Mouse (Mus musculus) stomach, embryonic 15.5 days (tissue): ENCODE measurements at regions not wholly inside any gene's neighbourhood (a gene's known extent, or its start where the extent isn't known, plus 50 kb on each side); places are given as distances from the start of the nearest gene placed in this dataset.

ENCODE experiments used
- ATAC-seq: fragments of 200-750 bp; cut with Nextera tagmentation; 2 replicates; pipeline ENCODE4 v1.8.0; 2017; ENCODE audit warnings: low read depth, moderate number of reproducible peaks, moderate TSS enrichment; ENCODE audit not compliant: insufficient read depth, low FRiP score
- H3K27ac ChIP-seq: fragments of 300-500 bp; sonication (generic); 2 replicates; pipeline ENCODE4 v1.5.1; 2015; ENCODE audit warnings: mild to moderate bottlenecking, inconsistent platforms
- H3K27me3 ChIP-seq: fragments of 300-500 bp; sonication (generic); replicated peaks from 2 replicates; pipeline ENCODE4 v1.6.1; 2015; ENCODE audit warnings: inconsistent platforms
- H3K36me3 ChIP-seq: fragments of 300-500 bp; sonication (generic); 2 replicates; pipeline ENCODE4 v1.6.1; 2015; ENCODE audit warnings: inconsistent platforms
- H3K4me1 ChIP-seq: fragments of 300-500 bp; sonication (generic); 2 replicates; pipeline ENCODE4 v1.6.1; 2015; ENCODE audit warnings: inconsistent platforms
- H3K4me2 ChIP-seq: fragments of 300-500 bp; sonication (generic); 2 replicates; pipeline ENCODE4 v1.6.1; 2015; ENCODE audit warnings: mild to moderate bottlenecking, inconsistent platforms
- H3K4me3 ChIP-seq: fragments of 300-500 bp; sonication (generic); replicated peaks from 2 replicates; pipeline ENCODE4 v1.5.1; 2015; ENCODE audit warnings: inconsistent platforms
- H3K9ac ChIP-seq: fragments of 300-500 bp; sonication (generic); 2 replicates; pipeline ENCODE4 v1.6.1; 2015; ENCODE audit warnings: inconsistent platforms
- H3K9me3 ChIP-seq: fragments of 300-500 bp; sonication (generic); 2 replicates; pipeline ENCODE4 v1.6.1; 2016; ENCODE audit warnings: inconsistent platforms
- WGBS: fragments of 180-500 bp; shearing (Covaris S2); methylation state at CpG from one replicate; pipeline ENCODE4 v1.1.7; 2015; 5-methylcytosine and 5-hydroxymethylcytosine counted together

DNA sequence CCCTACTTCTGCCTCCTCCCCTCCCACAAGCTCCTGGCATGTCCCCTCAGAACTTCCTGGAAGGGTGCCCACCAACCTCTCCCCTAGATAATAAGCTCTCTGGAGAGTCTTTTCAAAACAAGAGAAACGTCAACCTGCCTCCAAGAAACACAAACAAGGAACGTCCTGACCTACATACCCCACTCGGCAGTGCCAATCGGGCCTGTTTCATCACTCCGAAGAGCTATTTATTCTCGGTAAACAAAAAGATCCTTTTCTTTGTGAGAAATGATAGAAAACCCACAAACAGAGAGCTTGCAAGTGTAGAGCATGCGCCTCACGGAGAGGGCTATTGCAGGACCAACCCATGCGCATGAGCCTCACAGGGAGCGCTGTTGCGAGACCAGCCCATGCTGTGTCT lies 100.9 kb downstream of the Pdcl3 start:
- Histone ChIP-seq H3K9ac (no peak overlapping the region), H3K36me3 (no peaks in the 10 kb centered on the region), H3K27ac (no peak overlapping the region), H3K9me3 (no peaks in the 10 kb centered on the region), H3K4me1 (no peaks in the 10 kb centered on the region), H3K4me2 (no peak overlapping the region), H3K27me3 (no peaks in the 10 kb centered on the region), H3K4me3 (no peak overlapping the region)
- ATAC-seq = no peak
- 70% methylated on average over 11 of the region's 11 CpGs for WGBS

GRCm38 (mm10) chr1:39089875-39090274 lies 103.7 kb upstream of the Npas2 start:
- Histone ChIP-seq H3K9ac (no peak overlapping the region), H3K9me3 (no peaks in the 10 kb centered on the region), H3K27ac (no peak overlapping the region), H3K4me3 (no peak overlapping the region), H3K4me1 (no peaks in the 10 kb centered on the region), H3K4me2 (no peak overlapping the region), H3K27me3 (no peaks in the 10 kb centered on the region), H3K36me3 (no peaks in the 10 kb centered on the region)
- no peak for ATAC-seq
- 57% methylated on average over 9 of the region's 9 CpGs for WGBS

DNA sequence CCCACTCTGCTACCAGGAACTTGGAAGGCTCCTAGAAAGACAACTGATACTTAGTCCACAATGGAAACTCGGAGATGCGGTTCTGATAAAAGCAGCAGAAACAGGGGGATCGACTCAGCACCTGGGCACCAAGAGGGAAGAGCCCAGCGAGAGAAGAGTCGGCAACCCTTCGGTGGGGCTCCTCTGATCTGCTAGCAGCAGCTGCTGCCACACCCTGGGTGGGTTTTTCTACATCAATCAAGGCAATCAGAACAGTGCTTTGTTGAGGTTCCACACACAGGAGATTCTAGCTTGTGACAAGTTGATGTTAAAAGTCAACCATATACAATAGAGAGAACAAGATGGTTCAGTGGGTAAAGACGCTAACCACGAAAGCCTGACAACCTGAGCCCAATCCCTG lies 102.4 kb upstream of the Npas2 start:
- 74% methylated on average over 8 of the region's 8 CpGs for WGBS
- ATAC-seq = no peak
- H3K4me3 ChIP-seq = no peak overlapping the region
- no peaks in the 10 kb centered on the region for H3K4me1 ChIP-seq
- H3K27ac ChIP-seq = no peak overlapping the region
- H3K9me3 ChIP-seq = no peaks in the 10 kb centered on the region
- H3K4me2 ChIP-seq = no peak overlapping the region
- no peak overlapping the region for H3K9ac ChIP-seq
- H3K36me3 ChIP-seq = no peaks in the 10 kb centered on the region
- H3K27me3 ChIP-seq = no peaks in the 10 kb centered on the region

GRCm38 (mm10) chr1:39091638-39092037 lies 101.9 kb upstream of the Npas2 start:
- H3K4me3 ChIP-seq = no peak overlapping the region
- no peak overlapping the region for H3K27ac ChIP-seq
- ATAC-seq = no peak
- H3K27me3 ChIP-seq = no peaks in the 10 kb centered on the region
- no peaks in the 10 kb centered on the region for H3K4me1 ChIP-seq
- H3K9ac ChIP-seq = no peak overlapping the region
- H3K36me3 ChIP-seq = no peaks in the 10 kb centered on the region
- WGBS = 76% methylated on average over 3 of the region's 3 CpGs
- no peak overlapping the region for H3K4me2 ChIP-seq
- H3K9me3 ChIP-seq = no peaks in the 10 kb centered on the region

- H3K9ac ChIP-seq = no peak overlapping the region
- H3K36me3 ChIP-seq = no peaks in the 10 kb centered on the region
- no peaks in the 10 kb centered on the region for H3K27me3 ChIP-seq
- H3K4me1 ChIP-seq = no peaks in the 10 kb centered on the region
- H3K4me2 ChIP-seq = no peak overlapping the region
- no peaks in the 10 kb centered on the region for H3K9me3 ChIP-seq
- no peak overlapping the region for H3K27ac ChIP-seq
- 72% methylated on average over 4 of the region's 4 CpGs for WGBS
- no peak for ATAC-seq
- H3K4me3 ChIP-seq = no peak overlapping the region
Observed at GRCm38 (mm10) chr1:39093291-39093690, 100.2 kb upstream of the Npas2 start.

DNA sequence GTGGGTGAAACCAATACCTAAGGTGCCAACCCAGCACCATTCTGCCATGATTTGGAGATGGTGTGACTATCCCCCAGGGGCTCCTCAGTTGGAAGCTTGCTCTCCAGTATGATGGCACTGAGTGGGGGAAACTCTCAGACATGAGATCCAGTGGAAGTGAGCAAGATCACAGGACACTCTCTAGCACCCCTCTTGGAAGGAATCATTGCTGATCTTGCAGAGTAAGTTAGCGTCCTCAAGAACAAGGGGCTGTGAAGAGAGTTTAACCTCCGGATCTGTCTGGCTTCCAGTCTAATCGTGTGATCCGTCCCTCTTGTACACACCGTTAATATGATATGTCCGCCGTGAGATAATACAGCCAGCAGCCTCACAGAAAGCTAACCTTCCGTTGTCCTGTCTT lies 99.5 kb upstream of the Npas2 start:
- Histone ChIP-seq H3K36me3 (no peaks in the 10 kb centered on the region), H3K4me2 (no peak overlapping the region), H3K4me3 (no peak overlapping the region), H3K4me1 (no peaks in the 10 kb centered on the region), H3K27ac (no peak overlapping the region), H3K9me3 (no peaks in the 10 kb centered on the region), H3K27me3 (no peaks in the 10 kb centered on the region), H3K9ac (no peak overlapping the region)
- no peak for ATAC-seq
- WGBS = 87% methylated on average over 8 of the region's 8 CpGs

DNA sequence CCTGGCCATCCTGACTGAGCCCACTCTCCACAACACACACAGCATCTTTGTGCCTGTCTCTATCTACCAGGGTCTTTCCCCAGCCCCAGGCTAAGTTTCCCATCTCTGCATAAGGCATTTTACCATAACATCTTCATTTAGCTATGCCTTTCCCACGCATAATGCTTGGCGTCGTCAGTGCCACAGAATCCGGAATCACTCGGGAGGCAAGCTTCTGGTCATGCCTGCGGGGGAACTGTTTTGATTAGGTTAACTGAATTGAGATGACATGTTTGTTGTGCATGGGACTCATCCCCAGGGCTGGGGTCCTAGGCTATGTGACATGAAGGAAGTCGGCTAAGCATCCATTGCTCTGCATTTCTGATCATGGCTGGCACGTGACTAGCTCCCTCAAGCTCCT lies 97.6 kb upstream of the Npas2 start:
- WGBS = 92% methylated on average over 8 of the region's 8 CpGs
- no peaks in the 10 kb centered on the region for H3K9me3 ChIP-seq
- ATAC-seq = no peak
- no peak overlapping the region for H3K9ac ChIP-seq
- H3K4me3 ChIP-seq = no peak overlapping the region
- no peaks in the 10 kb centered on the region for H3K4me1 ChIP-seq
- H3K4me2 ChIP-seq = no peak overlapping the region
- H3K36me3 ChIP-seq = no peaks in the 10 kb centered on the region
- H3K27me3 ChIP-seq = no peaks in the 10 kb centered on the region
- H3K27ac ChIP-seq = no peak overlapping the region

DNA sequence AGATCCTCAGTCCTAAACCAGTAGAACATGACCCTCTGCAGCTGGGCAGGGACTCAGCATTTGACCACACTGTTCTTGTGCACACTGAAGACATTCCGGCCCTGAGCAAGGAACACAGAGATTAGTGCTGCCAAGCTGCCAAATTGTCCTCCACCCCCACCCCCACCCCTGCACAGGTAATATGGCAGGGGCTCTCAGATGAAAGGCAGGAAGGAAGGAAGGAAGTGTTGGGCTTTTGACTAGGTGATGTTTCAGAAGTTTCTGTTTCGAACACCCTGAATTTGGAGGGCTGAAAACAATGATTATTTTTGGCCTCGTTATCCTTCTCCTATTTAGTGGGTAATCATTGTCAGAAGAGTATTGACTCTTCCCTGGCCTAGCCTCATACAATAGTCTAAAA lies 96.8 kb upstream of the Npas2 start:
- H3K4me3 ChIP-seq = no peak overlapping the region
- no peak for ATAC-seq
- H3K27me3 ChIP-seq = no peaks in the 10 kb centered on the region
- WGBS = 80% methylated on average over 3 of the region's 3 CpGs
- no peak overlapping the region for H3K4me2 ChIP-seq
- H3K27ac ChIP-seq = no peak overlapping the region
- no peak overlapping the region for H3K9ac ChIP-seq
- H3K9me3 ChIP-seq = no peaks in the 10 kb centered on the region
- H3K36me3 ChIP-seq = no peaks in the 10 kb centered on the region
- no peaks in the 10 kb centered on the region for H3K4me1 ChIP-seq

DNA sequence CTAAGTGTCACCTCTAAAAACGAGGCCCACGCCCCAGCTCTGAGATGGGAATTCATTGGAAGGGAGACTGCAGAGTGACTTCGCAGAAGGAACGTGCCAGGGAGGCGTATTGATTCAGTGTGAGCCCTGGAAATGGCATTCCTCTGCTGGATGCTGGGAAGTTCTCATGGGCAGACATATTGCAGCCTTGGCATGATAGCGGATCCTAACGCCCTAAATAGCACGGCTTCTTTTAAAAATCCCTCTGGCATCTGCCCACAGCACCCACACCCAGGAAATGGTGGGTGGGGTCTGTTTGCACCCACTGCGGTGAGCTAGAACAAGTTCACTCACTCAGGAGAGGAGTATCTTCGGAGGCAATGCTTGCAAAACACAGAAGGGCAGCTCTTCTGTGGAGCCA lies 96.0 kb upstream of the Npas2 start:
- 89% methylated on average over 10 of the region's 10 CpGs for WGBS
- H3K9me3 ChIP-seq = no peaks in the 10 kb centered on the region
- no peaks in the 10 kb centered on the region for H3K27me3 ChIP-seq
- H3K9ac ChIP-seq = no peak overlapping the region
- H3K4me3 ChIP-seq = no peak overlapping the region
- H3K4me2 ChIP-seq = no peak overlapping the region
- no peak overlapping the region for H3K27ac ChIP-seq
- H3K4me1 ChIP-seq = no peaks in the 10 kb centered on the region
- ATAC-seq = no peak
- no peaks in the 10 kb centered on the region for H3K36me3 ChIP-seq

GRCm38 (mm10) chr1:39098154-39098553 lies 95.4 kb upstream of the Npas2 start:
- no peak overlapping the region for H3K27ac ChIP-seq
- no peaks in the 10 kb centered on the region for H3K27me3 ChIP-seq
- no peaks in the 10 kb centered on the region for H3K36me3 ChIP-seq
- no peak overlapping the region for H3K4me3 ChIP-seq
- H3K9me3 ChIP-seq = no peaks in the 10 kb centered on the region
- ATAC-seq = no peak
- 86% methylated on average over 5 of the region's 5 CpGs for WGBS
- H3K4me1 ChIP-seq = no peaks in the 10 kb centered on the region
- no peak overlapping the region for H3K4me2 ChIP-seq
- no peak overlapping the region for H3K9ac ChIP-seq

DNA sequence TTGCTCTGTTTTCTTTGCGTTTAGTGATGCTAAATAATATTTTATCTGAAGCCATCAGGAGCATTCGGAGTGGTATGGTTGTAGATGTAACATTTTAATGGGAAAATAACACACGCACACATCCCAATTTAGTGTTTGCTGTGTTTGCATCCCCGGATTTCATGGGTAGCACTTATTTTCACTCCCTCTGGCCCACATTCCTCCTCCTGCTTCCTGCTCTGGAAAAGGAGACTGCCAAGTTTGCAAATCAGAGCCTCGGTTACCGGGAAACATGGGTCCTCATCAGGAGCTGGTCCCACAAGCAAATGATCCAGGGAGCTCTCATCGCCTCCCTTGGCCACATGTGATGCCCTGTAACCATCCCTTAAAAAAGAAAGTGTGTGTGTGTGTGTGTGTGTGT lies 94.3 kb upstream of the Npas2 start:
- no peak overlapping the region for H3K4me3 ChIP-seq
- H3K4me1 ChIP-seq = no peaks in the 10 kb centered on the region
- H3K36me3 ChIP-seq = no peaks in the 10 kb centered on the region
- no peaks in the 10 kb centered on the region for H3K9me3 ChIP-seq
- H3K27me3 ChIP-seq = no peaks in the 10 kb centered on the region
- H3K27ac ChIP-seq = no peak overlapping the region
- ATAC-seq = no peak
- no peak overlapping the region for H3K4me2 ChIP-seq
- 84% methylated on average over 7 of the region's 7 CpGs for WGBS
- no peak overlapping the region for H3K9ac ChIP-seq

DNA sequence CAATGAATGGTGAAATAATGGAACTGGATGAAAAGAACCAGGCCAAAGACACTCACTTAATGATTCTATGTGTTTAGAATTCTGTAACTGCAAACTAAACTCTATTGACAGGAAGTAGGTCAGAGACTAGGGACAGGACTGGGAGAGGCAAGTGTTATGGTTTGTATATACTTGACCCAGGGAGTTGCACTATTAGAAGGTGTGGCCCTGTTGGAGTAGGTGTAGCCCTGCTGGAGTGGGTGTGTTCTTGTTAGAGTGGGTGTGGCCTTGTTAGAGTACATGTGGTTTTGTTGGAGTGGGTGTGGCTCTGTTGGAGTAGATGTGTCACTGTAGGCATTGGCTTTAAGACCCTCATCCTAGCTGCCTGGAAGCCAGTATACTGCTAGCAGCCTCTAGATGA lies 93.0 kb upstream of the Npas2 start:
- no peaks in the 10 kb centered on the region for H3K36me3 ChIP-seq
- no peak overlapping the region for H3K27ac ChIP-seq
- no peak for ATAC-seq
- H3K9ac ChIP-seq = no peak overlapping the region
- H3K4me2 ChIP-seq = no peak overlapping the region
- H3K27me3 ChIP-seq = no peaks in the 10 kb centered on the region
- H3K9me3 ChIP-seq = no peaks in the 10 kb centered on the region
- H3K4me3 ChIP-seq = no peak overlapping the region
- H3K4me1 ChIP-seq = 0 out of 2 replicates have a peak, but pooled peaks cover 1% of the 10 kb centered on the region

DNA sequence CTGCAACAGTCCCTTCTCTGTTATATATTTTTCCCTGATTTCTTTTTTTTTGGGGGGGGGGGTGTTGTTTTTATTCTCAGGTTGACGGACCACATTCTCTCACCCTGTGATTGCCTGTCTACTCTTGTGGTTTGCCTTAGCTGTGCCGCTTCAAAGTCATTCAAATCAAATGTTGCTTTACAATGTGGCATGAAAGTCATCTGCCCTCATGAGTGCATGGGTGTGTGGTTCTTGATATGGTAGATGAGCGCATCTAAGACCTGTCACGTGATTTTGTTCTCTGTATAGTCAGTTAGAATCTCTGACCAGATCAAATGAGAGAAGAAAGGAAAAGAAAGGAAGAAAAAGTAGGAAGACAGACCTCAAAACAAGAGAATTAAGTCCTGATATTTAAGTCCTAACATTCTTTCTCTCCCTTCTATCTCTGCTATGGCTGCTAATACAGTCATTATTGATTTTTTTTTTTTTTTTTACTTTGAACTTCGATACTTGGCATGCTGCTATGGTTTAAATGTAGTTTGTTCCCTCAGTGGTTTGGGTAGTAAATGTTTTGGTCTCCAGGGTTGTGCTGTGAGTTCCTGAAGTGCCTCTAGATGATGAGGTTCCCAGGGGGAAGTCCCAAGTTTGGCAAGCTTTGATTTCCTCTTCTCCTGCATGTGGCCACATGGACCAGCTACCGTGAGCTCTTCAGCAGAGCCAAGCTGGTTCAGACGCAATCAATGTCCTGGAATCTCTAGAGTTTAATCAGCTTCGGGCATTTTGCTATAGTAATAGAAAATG lies 91.2 kb upstream of the Npas2 start:
- Histone ChIP-seq H3K4me3 (no peak overlapping the region), H3K36me3 (no peaks in the 10 kb centered on the region), H3K9ac (no peak overlapping the region), H3K9me3 (no peaks in the 10 kb centered on the region), H3K4me1 (0 out of 2 replicates have a peak, but pooled peaks cover 8% of the 10 kb centered on the region), H3K4me2 (no peak overlapping the region), H3K27ac (no peak overlapping the region), H3K27me3 (no peaks in the 10 kb centered on the region)
- 83% methylated on average over 8 of the region's 8 CpGs for whole genome bisulfite sequencing
- no peak for ATAC-seq
